Comparison of ENCODE assay signal across 17 mouse cellular contexts in the genomic region with DNA sequence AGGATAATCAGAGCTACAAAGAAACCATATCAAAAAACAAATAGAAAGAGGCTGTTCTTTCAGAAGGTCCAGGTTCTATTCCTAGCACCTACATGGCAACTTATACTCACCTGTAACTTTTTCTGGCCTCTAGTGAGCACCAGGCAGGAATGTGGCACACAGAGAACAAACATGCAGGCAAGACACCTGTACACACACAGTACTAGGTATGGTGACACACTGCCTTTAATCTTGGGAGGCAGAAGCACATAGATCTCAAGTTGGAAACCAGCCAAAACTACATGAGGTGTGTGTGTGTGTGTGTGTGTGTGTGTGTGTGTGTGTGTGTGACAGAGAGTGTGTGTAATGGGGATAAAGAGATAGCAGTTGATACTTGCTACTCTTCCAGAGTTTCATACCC.
"Had no signal": no experiment of that assay in that cellular context is flagged by ENCODE, and none has a peak within 500 bp of the region (broad histone marks: within the 10 kb centered on the region; RNA-seq: fewer than 3 reads in every experiment).

No protein-coding gene starts in this region.

- ATAC-seq: inflammation-experienced regulatory T-cells, adult 6 months had no signal

- H3K4me1 ChIP-seq: midbrain, embryonic 10.5 days; neural tube, embryonic 12.5 days; neural tube, embryonic 15.5 days had no signal

- DNase-seq: kidney, adult 18-20 months; kidney, adult 9 months; kidney, postnatal 14 days; layer of hippocampus, adult 9-11 months; liver, embryonic 13.5 days; lung, adult 2 months; midbrain, embryonic 14.5 days; retina, postnatal 1 day; right cerebral cortex, postnatal 25 days; spleen, adult 18-20 months; thymus, postnatal 36 days had no signal

- H3K4me2 ChIP-seq: liver, embryonic 13.5 days; neural tube, embryonic 12.5 days; neural tube, embryonic 15.5 days had no signal

- H3K4me3 ChIP-seq: layer of hippocampus, adult 2 months; liver, embryonic 13.5 days; midbrain, embryonic 10.5 days; neural tube, embryonic 12.5 days; neural tube, embryonic 15.5 days had no signal

- H3K9ac ChIP-seq: liver, embryonic 13.5 days; neural tube, embryonic 12.5 days; neural tube, embryonic 15.5 days had no signal

- H3K27ac ChIP-seq: layer of hippocampus, adult 2 months; liver, embryonic 13.5 days; macrophage; midbrain, embryonic 10.5 days; neural tube, embryonic 12.5 days; neural tube, embryonic 15.5 days had no signal

- H3K27me3 ChIP-seq: liver, embryonic 13.5 days; neural tube, embryonic 12.5 days; neural tube, embryonic 15.5 days had no signal

- H3K9me3 ChIP-seq: liver, embryonic 13.5 days; midbrain, embryonic 10.5 days; neural tube, embryonic 12.5 days; neural tube, embryonic 15.5 days had no signal
